Mouse (Mus musculus): Measurements from ENCODE around the gene Pcna. TPM values are rescaled to one million over a fixed set of nuclear protein-coding genes. Genes with fewer than 3 reads are reported as not detected.

Pcna gene
- total RNA-seq, 2 experiments from 2014 or later, result 606 to 782 TPM

GRCm38 (mm10) chr2:132278273-132278853, 25.2 kb upstream of the Pcna start:
- no peak for ATAC-seq (replicated peaks; ENCODE audit: poor library complexity)

GRCm38 (mm10) chr2:132276249-132276648, 23.1 kb upstream of the Pcna start:
- ATAC-seq (replicated peaks; ENCODE audit: poor library complexity), result no peak

- ATAC-seq (replicated peaks; ENCODE audit: poor library complexity), result no peak; the same call in 1 of the 2 replicates
Observed at GRCm38 (mm10) chr2:132275527-132275926, 22.4 kb upstream of the Pcna start.

- ATAC-seq (replicated peaks; ENCODE audit: poor library complexity), result no peak
Observed at GRCm38 (mm10) chr2:132272694-132273389, 19.7 kb upstream of the Pcna start.

GRCm38 (mm10) chr2:132270331-132270951, 17.3 kb upstream of the Pcna start:
- no peak for ATAC-seq (replicated peaks; ENCODE audit: poor library complexity)

- ATAC-seq (replicated peaks; ENCODE audit: poor library complexity), result peak; percentile 56
Observed at GRCm38 (mm10) chr2:132269217-132269616, 16.1 kb upstream of the Pcna start.

GRCm38 (mm10) chr2:132266086-132266485, 13.0 kb upstream of the Pcna start:
- ATAC-seq (replicated peaks; ENCODE audit: poor library complexity), result peak; percentile 49

- ATAC-seq (replicated peaks; ENCODE audit: poor library complexity), result peak; percentile 51
Observed at GRCm38 (mm10) chr2:132265196-132265595, 12.1 kb upstream of the Pcna start.

GRCm38 (mm10) chr2:132264266-132264710, 11.2 kb upstream of the Pcna start:
- ATAC-seq (replicated peaks; ENCODE audit: poor library complexity), result no peak

- ATAC-seq (replicated peaks; ENCODE audit: poor library complexity), result no peak; the same call in 1 of the 2 replicates
Observed at GRCm38 (mm10) chr2:132263421-132264265, 10.5 kb upstream of the Pcna start.

GRCm38 (mm10) chr2:132262879-132263398, 9.8 kb upstream of the Pcna start, which contains the start of gene Cds2:
TSS of gene Cds2 (plus strand) at chr2:132263148.
- peak; percentile 85 for ATAC-seq (replicated peaks; ENCODE audit: poor library complexity)

GRCm38 (mm10) chr2:132262175-132262574, 9.1 kb upstream of the Pcna start:
- no peak for ATAC-seq (replicated peaks; ENCODE audit: poor library complexity)

- no peak for ATAC-seq (replicated peaks; ENCODE audit: poor library complexity)
Observed at GRCm38 (mm10) chr2:132260601-132261000, 7.5 kb upstream of the Pcna start.

- ATAC-seq (replicated peaks; ENCODE audit: poor library complexity), result no peak
Observed at GRCm38 (mm10) chr2:132257350-132258068, 4.4 kb upstream of the Pcna start.

GRCm38 (mm10) chr2:132253603-132254002, 489 bp upstream of the Pcna start:
- ATAC-seq (replicated peaks; ENCODE audit: poor library complexity), result no peak

GRCm38 (mm10) chr2:132251911-132252310, 1.2 kb downstream of the Pcna start:
- ATAC-seq (replicated peaks; ENCODE audit: poor library complexity), result no peak

GRCm38 (mm10) chr2:132247539-132248313, 5.4 kb downstream of the Pcna start, which contains the start of gene Tmem230:
TSS of gene Tmem230 (minus strand) at chr2:132247807.
- ATAC-seq (replicated peaks; ENCODE audit: poor library complexity), result peak; percentile 86

- ATAC-seq (replicated peaks; ENCODE audit: poor library complexity), result peak; percentile 27
Observed at GRCm38 (mm10) chr2:132243370-132243769, 9.7 kb downstream of the Pcna start.

GRCm38 (mm10) chr2:132240457-132240856, 12.7 kb downstream of the Pcna start:
- peak; percentile 88 for ATAC-seq (replicated peaks; ENCODE audit: poor library complexity)

All from megakaryocyte progenitor cell, adult 5-6 weeks (primary cell).